Mouse (Mus musculus): ENCODE results near the gene Ran.
A peak's percentile ranks its signal among the peaks of the same experiment; 100 is the strongest.
"Not testable (repeated sequence)": the region's sequence is repeated elsewhere in the genome, so short reads cannot be mapped to it uniquely, and the experiment has no call there.

The Ran gene

GRCm38 (mm10) chr5:129019497-129020299, at the start of gene Ran:
Gene Ran (plus strand): TSS chr5:129020069.
- peak; percentile 88 to 94 for DNase-seq (ENCODE audit: low spot score in 2 of 2)

DNA sequence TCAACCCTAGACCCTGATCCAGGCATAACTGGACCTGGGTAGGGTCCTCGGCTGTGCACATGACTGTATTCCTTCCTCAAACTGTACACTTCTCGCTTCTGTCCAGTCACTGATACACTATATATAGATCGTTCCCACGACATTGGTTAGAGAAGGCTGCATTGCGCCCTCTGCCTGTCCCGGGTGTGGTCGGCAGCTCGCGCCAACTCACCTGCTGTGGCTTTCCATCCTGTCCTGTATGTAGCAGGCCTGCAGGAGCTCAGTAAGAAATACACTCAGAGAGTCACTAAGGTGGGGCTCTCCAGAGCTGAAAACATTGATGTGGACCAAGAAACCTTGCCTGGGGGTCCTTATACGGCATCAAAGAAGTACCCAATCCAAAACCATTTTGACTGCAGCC, 49.0 kb upstream of the Ran start:
- DNase-seq (ENCODE audit: low spot score in 2 of 2), result no peak

- peak; percentile 40 to 58 for DNase-seq (ENCODE audit: low spot score in 2 of 2)
Observed at GRCm38 (mm10) chr5:128971298-128971697, 48.6 kb upstream of the Ran start.

- no peak for DNase-seq (ENCODE audit: low spot score in 2 of 2)
Observed at GRCm38 (mm10) chr5:128976266-128976665, 43.6 kb upstream of the Ran start.

GRCm38 (mm10) chr5:128977466-128977865, 42.4 kb upstream of the Ran start:
- DNase-seq (ENCODE audit: low spot score in 2 of 2), result not testable (repeated sequence)

DNA sequence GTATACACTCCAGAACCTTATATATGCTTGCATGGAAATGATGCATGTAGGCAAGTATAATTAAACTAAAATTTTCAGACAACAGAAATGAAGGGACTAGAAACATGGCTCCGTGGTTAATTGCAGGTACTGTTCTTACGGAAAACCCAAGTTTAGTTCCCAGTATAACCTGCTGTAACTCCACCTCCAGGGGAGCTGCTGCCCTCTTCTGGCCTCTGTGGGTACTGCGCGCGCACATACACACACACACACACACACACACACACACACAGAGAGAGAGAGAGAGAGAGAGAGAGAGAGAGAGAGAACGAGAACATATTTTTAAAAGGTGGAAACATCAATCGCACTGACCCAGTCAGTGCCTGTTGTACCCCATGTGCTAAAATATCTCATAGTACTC, 40.9 kb upstream of the Ran start:
- no peak for DNase-seq (ENCODE audit: low spot score in 2 of 2)

GRCm38 (mm10) chr5:128980857-128981256, 39.0 kb upstream of the Ran start:
- no peak for DNase-seq (ENCODE audit: low spot score in 2 of 2)

- DNase-seq (ENCODE audit: low spot score in 2 of 2), result peak; percentile 60 to 62
Observed at GRCm38 (mm10) chr5:128981607-128982006, 38.3 kb upstream of the Ran start.

DNA sequence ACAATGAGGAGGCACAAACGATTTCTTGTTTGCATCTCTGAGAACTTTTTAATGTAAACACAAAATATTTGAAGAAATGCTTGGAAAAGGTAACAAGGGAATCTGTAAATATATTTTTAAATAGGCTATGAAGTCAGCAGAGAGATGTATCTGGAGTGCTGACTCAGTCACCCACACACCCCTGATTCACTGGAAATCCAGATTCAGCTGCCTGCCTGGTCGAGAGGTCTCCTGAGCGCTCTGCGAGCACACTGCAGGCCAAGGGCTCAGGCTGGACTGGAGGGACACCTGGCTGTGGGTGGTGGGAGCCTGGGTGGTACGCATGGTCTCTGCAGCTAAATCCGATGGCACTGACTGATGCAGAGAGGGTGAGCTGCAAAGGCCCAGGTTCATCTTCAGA, 35.3 kb upstream of the Ran start:
- no peak for DNase-seq (ENCODE audit: low spot score in 2 of 2)

GRCm38 (mm10) chr5:128985946-128986345, 33.9 kb upstream of the Ran start:
- DNase-seq (ENCODE audit: low spot score in 2 of 2), result no peak

DNA sequence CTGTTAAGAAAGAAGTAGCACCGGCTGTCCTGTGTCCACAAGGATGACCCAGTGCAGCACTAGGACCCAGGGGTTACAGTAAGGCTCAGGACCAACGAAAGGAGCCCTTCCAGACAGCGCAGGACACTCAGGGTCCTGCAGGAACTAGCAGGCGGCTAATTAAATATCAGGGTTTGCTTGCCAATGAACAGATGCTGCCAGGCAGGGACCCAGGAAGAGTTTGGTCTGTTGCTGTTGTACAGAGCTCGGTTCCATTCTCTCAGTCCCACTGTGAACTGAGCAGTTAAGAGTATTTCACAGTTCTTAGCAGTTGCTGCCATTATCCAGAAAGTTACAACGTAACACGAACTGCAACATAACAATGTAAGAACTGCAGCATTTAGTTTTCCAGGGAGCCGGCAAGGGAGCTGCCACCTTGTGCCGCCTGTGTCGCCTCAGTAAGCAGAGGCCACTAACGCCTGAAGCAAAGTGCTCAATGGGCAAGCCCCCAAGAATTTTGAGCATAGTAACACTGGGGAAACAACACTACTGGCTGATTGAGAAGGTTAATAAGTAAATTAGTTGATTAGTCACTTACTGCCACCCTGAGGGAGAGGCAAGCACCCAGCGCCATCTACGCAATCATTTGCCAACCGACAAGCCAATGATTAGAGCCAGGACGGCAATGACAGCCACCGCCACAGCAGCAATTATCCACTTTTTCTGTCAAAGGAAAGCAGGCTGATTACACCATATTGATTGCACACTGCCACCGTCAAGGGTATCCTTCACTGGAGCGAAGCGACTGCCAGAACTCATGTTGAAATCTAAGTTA, 32.5 kb upstream of the Ran start:
- no peak for DNase-seq (ENCODE audit: low spot score in 2 of 2)

GRCm38 (mm10) chr5:129000706-129001468, 19.0 kb upstream of the Ran start:
- DNase-seq (ENCODE audit: low spot score in 2 of 2), result no peak

- DNase-seq (ENCODE audit: low spot score in 2 of 2), result no peak
Observed at GRCm38 (mm10) chr5:129002571-129003011, 17.3 kb upstream of the Ran start.

DNA sequence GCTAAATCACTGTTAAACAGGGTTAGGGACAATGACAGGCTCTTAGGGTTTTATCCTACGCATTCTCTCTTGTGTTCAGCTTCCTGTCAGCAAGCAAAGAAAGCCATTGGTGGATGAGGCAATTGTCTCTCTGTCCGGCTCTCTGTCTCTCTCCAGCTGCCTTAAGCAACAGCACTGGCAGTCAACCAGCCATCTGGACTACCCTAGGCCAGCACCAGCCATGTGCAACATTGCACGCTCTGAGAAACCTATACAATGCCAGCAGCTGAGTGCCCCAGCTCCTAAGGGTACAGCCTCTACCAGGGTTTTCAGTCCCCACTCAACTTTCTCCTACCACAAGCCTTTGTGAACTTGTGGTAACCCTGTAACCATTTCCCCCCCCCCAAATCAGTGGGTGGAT, 14.5 kb upstream of the Ran start:
- no peak for DNase-seq (ENCODE audit: low spot score in 2 of 2)

DNA sequence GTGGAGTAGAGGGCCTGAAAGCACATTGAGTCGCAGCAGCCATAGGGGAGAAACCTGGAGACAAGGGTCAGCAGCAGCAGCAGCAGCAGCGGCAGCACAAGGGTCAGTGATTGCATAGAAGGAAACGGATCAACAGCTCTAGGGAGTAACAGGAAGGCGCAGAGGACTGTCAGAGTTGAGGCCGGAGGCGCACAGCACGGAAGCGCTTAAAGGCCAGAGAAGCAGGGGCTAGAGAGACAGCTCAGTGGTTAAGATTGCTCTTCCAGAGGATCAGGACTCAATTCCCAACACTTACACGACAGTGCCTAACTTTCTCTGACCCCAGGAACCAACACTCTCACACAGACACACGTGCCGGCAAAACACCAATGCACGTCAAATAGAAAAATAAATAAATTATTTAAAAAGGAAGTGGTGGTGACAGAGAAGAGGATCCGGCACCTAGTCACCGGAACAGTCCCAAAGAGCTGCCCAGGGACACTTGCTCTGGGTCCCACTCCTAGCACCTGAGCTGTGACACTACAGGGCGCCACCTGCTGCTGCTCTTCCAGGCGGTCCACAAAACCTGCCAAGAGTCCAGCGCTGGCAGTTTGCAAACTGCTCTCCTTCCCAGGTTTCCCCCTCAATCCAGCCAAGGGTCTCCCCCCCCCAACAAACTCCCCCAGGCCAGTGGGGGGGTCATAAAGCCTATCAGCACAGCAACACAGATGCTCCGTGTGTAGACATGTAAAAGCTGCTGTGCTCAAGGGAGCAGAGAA, 13.7 kb upstream of the Ran start:
- DNase-seq (ENCODE audit: low spot score in 2 of 2), result no peak

GRCm38 (mm10) chr5:129007105-129007957, 12.5 kb upstream of the Ran start:
- DNase-seq (ENCODE audit: low spot score in 2 of 2), result no peak

DNA sequence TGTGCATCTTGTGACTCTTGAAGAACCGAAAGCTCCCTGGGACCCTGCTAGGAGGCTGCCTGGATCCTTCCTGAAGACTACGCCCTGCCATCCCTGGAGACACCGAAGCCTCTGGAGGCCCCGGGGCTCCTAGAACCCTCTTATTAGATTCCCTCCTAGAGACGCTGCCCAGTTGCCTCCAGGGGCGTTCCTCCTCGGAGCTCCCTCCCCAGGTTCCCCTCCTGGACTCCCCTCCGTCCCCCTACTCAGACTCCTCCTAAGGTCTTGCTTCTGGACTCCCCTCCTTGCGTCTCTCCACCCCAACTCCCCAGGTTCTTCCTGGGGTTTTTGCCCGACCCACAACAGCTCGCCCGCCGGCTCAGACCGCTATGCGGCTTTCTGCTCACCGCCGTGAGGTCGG, 11.9 kb upstream of the Ran start:
- no peak for DNase-seq (ENCODE audit: low spot score in 2 of 2)

GRCm38 (mm10) chr5:129008412-129008826, 11.4 kb upstream of the Ran start, which contains the start of gene Stx2:
Gene Stx2 (minus strand): TSS chr5:129008574.
- peak; percentile 83 to 88 for DNase-seq (ENCODE audit: low spot score in 2 of 2)

- DNase-seq (ENCODE audit: low spot score in 2 of 2), result no peak
Observed at GRCm38 (mm10) chr5:129009577-129009976, 10.3 kb upstream of the Ran start.

DNA sequence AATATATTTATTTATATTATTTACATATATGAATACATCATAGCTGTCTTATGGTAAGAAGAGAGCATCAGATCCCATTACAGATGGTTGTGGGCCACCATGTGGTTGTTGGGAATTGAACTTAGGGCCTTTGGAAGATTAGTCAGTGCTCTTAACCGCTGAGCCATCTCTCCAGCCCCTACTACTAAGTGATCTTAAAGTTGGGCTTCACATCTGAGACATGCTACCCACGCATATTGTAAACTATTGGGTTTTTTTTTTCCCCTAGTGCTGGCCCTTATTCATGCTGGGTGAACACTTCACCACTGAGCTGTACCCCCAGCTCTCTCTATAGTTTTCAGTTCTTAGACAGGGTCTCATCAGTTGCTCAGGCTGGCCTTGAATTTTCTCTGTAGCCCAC, 8.9 kb upstream of the Ran start:
- no peak for DNase-seq (ENCODE audit: low spot score in 2 of 2)
